Mouse (Mus musculus) inflammation-experienced regulatory T-cells, adult 6 months (primary cell): ENCODE results near the gene Pdcd4. TPM values are rescaled to one million over a fixed set of nuclear protein-coding genes. Genes with fewer than 3 reads are reported as not detected.

Experiments used
- ATAC-seq: one replicate; pipeline ENCODE4 v1.8.0; 2017
- polyA plus RNA-seq, 3 experiments: library from polyadenylated mRNA; unstranded; fragments of 100-300 nt; shearing (Covaris generic); gene quantifications; one replicate each; pipeline ENCODE4 v1.2.1; 2017

Pdcd4 gene
- polyA plus RNA-seq, 3 experiments from 2014 or later = 405 to 678 (median 450) TPM

- no peak for ATAC-seq
Observed at GRCm38 (mm10) chr19:53872994-53873713, 18.9 kb upstream of the Pdcd4 start.

DNA sequence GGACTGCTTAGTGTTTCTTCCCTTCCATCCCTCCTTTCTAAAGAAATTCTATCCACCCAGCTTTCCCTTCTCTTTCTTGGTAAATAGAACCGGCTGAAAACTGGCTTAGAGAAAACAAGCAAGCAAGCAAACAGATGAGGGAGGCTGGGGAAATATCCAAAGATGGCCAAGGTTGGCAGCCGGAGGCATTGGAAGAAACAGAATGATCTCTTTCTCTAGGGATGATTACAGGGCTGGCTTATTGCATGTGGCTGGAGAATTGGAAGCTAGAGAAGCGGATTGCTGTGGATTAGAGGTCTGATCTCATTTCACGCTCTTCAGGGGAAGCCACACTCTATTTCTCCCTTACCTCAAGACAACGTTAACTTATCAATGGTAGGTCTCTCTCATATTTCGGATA is 16.8 kb upstream of the Pdcd4 start:
- no peak for ATAC-seq

GRCm38 (mm10) chr19:53877779-53878178 is 14.3 kb upstream of the Pdcd4 start:
- ATAC-seq = no peak

DNA sequence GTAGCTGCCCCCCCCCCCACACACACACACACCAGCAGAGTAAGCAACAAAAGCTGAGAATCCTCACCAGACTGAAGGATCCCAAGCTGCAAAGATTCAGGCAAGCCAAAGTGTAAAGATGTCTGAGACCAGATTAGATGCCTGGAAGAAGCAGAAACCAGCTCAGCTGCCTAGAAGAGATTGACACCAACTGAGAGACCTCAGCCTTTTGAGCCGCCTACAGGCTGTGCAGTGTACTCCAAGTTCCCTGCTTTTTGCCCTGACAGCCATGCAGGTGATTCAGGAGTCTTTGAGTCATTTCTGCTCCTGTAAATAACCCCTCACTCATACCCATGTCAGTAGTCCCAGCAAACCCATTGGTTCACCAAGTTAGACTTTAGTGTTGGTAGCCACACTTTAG is 11.6 kb upstream of the Pdcd4 start:
- ATAC-seq = no peak

- ATAC-seq = no peak
Observed at GRCm38 (mm10) chr19:53881786-53882185, 10.2 kb upstream of the Pdcd4 start.

- no peak for ATAC-seq
Observed at GRCm38 (mm10) chr19:53885450-53885849, 6.6 kb upstream of the Pdcd4 start.

DNA sequence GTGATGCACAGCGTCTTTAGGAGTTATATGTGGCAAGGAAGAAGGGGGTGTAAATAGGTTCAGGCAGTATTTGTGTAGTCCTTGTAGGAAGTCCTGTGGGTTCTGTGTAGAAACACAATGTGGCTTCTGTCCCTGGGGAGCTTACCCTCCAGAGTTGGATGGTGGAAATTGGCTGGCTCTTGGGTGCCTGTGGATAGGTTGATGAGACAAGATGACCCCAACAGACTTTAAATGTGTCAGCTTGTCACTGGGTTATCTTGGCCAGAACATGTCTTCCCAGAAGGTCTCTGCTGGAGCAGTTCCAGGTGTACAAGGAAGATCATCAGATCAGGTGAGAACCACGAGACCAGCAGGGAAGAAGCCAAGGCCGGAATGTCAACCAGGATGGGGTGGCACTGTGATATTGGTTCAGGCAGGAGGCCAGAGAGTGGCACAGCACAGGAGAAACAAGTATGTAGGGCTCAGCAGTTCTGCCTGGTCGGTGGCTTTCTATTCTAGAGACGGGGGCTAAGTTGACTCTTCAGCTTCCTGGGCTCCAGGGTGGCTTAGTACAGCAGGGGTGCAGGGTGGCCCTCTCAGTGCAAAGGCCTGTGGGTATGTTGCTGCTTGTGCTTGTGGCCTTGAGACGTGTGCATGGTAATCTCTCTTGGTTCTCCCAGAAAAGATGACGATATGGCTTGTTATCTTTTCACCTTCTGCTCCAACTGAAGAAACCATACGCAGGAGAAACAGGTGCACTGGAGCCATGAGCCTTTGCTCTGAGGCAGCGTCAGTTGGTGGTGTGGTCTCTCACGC is 5.3 kb upstream of the Pdcd4 start:
- ATAC-seq = no peak

- ATAC-seq = no peak
Observed at GRCm38 (mm10) chr19:53887822-53888221, 4.2 kb upstream of the Pdcd4 start.

GRCm38 (mm10) chr19:53888331-53888730 is 3.7 kb upstream of the Pdcd4 start:
- peak; percentile 26 for ATAC-seq

DNA sequence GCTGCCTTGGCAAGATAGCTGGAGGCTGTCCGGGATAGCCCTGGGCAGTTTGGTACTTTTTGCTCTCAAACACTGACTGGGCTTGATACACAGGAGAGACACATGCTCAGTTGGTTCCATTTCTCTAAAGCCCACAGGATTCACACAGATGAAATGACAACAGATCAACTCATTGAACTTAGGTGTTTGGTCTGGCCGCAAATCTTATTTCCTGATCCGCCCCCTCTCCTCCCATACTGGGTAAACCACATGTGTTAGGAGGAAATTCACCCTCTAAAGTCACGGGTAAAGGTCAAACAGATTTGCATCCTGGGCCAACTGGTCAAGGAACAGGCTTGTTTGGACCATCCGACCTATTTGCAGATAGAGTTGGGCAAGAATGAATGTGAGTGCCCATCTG is 2.5 kb upstream of the Pdcd4 start:
- peak; percentile 36 for ATAC-seq

GRCm38 (mm10) chr19:53890274-53890673 is 1.8 kb upstream of the Pdcd4 start:
- no peak for ATAC-seq

GRCm38 (mm10) chr19:53890781-53891251 is 1.2 kb upstream of the Pdcd4 start:
- ATAC-seq = peak; percentile 69

DNA sequence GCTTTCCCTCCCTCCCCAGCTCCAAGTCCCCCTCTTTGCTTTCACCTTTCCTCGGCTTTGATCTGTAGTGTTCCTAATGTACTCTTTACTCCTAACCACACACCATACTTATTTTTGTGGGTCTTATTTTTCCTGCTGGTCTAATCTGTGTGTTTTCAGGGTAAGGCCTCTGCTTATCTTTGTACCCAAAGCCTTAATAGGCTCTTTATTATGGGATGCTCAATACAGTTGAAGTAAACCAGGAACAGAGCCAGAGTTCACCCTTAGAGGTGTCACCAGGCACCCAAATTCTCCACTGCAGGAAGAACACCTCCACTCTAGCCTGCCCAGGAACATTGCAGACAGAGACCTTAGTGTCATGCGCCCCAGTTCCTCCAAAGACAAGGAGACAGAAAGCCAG is 462 bp upstream of the Pdcd4 start:
- no peak for ATAC-seq

- ATAC-seq = no peak
Observed at GRCm38 (mm10) chr19:53892838-53893359, 868 bp downstream of the Pdcd4 start.

DNA sequence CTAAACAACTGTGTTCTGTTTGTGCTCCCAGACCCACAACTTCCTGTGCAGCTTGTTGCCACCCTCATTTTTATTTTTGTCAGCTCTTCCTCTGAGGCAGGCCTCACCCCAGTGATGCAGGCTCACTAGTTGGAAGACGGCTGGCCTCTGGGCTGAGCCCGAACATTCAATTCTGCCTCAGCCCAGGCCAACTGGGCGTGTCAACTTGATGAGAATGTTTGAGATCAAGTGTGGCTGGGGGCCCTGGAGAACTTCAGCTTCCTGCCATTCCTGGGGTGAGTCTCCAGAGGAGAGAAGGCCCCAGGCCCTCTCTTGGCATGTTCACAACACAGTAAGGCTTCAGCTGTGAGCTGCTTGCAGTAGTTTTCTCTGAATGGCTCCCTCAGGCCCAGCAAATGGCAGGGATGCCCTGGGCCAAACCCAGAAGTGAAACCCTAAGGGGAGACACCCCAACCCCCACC is 1.7 kb downstream of the Pdcd4 start:
- ATAC-seq = peak; percentile 60

DNA sequence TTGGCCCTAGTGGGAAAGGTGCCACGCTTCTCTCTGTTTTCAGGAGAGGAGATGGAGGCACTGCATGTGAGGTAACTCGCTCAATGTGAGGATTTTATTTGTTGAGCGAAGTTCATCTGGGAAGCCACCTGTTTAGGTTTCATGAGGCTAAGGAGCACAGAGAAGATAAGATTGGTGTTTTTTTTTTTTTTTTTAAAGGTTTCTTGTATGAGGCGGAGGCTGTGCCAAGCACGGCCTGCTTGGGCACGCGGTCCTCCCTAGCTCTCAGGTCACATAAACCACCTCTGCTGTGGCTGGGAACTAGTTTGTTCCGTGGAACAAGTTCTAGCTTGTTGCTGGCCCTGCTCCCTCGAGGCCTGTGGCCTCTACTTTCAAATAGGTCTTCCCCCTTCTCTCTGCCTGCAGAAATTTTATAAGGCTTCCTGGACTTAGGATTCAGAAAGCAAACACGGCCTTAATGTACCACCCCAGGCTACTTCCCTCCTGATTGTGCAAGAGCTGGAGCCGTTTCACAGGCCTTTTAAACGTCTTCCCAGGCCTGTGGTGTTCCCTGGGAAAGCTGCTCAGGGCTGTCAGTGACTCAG is 2.6 kb downstream of the Pdcd4 start:
- ATAC-seq = no peak

DNA sequence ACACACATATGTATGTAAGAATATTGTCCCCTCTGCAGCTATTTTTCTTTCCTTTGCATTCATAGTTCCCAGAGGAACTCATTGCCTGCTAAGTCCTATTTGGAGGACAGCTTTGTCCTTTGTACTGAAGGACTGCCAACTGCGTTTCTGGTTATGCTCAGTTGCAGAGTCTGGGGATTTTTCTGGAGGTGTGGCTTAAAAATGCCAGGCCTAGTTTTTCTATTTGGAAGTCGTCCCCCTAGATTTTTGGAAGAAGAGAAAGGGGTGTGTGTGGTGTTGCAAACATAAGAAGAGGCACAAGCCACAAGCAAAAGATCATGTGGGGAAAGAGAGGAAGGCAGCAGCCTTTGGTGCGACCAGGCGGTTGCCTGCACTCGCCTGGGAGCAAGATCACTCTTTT is 6.0 kb downstream of the Pdcd4 start:
- no peak for ATAC-seq

- ATAC-seq = no peak
Observed at GRCm38 (mm10) chr19:53898498-53898897, 6.5 kb downstream of the Pdcd4 start.

GRCm38 (mm10) chr19:53898970-53899900 is 7.2 kb downstream of the Pdcd4 start:
- peak; percentile 17 for ATAC-seq

GRCm38 (mm10) chr19:53899941-53900610 is 8.0 kb downstream of the Pdcd4 start:
- ATAC-seq = peak; percentile 64

GRCm38 (mm10) chr19:53901931-53902738 is 10.1 kb downstream of the Pdcd4 start:
- peak; percentile 7 for ATAC-seq
